Mouse (Mus musculus): ENCODE results near the gene Zdhhc18.

- TF ChIP-seq NRF1 (IDR thresholded peaks at IDR 0.05; ENCODE audit: insufficient read depth, low read depth, low read length, poor library complexity, severe bottlenecking) = no peak
- no peak for TF ChIP-seq USF2 (IDR thresholded peaks at IDR 0.05; ENCODE audit: borderline replicate concordance in 1 of 2, insufficient read depth in 1 of 2, low read depth in 1 of 2, low read length in 2 of 2)
- TF ChIP-seq SMC3 (IDR thresholded peaks at IDR 0.05; ENCODE audit: low read depth, low read length) = no peak
- TF ChIP-seq CHD2 (IDR thresholded peaks at IDR 0.05; ENCODE audit: low read length) = no peak
- TF ChIP-seq POLR2A (IDR thresholded peaks at IDR 0.05; ENCODE audit: control insufficient read depth in 1 of 2, insufficient read depth in 1 of 2, low read depth in 1 of 2, low read length in 2 of 2, poor library complexity in 1 of 2) = no peak; a peak in 1 of 4 replicates
Measured at GRCm38 (mm10) chr4:133674331-133674695, 24.4 kb upstream of the Zdhhc18 start.
